Mouse (Mus musculus) kidney, adult 8-10 months (tissue): ENCODE data around the gene Drosha.

Experiments
- DNase-seq, 2 experiments: peaks; one replicate each; pipeline ENCODE4 v3.0.0; 2022

The Drosha gene

DNA sequence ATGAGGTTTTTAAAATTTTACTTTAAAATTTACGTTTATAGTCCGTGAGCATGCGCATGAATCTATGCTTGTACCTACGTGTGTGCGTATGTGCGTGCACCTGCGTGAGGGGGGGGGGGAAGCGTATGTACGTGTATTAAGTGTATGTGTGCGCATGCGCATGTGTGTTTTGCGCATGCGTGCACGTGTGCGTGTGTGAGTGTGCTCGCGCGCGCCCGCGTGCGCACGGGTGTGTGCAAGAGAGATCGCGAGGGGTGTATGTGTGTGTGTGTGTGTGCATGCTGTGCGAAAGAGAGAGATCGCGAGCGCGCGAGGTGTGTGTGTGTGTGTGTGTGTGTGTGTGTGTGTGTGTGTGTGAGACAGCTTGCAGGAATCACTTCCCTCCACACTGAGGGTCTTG, 8.8 kb downstream of the Drosha start:
- no peak for DNase-seq

DNA sequence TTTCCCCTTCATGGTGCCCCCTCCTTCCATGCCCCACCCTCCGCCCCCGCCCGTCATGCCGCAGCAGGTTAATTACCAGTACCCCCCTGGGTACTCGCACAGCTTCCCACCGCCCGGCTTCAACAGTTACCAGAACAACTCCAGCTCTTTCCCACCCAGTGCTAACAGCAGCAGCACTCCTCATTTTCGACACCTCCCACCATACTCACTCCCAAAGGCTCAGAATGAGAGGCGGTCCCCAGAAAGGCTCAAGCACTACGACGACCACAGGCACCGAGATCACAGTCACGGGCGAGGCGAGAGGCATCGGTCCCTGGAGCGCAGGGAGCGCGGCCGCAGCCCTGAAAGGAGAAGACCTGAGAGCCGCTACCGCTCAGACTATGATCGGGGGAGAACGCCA, 9.6 kb downstream of the Drosha start:
- no peak for DNase-seq

DNA sequence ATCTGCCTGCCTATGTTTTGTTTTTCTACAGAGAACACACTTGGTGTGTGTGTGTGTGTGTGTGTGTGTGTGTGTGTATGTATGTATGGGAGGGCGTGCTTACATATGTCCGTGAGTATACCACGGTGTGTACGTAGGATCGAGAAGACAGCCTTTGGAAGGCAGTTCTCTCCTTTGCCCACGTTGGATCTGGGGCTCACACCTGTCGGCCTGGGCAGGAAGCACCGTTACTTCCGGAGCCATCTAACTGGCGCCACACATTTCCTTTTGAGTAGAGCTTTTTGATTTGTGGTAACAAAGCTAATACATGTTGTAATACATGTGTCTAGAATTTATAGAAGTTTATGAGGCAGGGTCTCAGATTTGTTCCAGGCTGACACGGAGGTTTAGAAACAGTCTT, 16.1 kb downstream of the Drosha start:
- no peak for DNase-seq

DNA sequence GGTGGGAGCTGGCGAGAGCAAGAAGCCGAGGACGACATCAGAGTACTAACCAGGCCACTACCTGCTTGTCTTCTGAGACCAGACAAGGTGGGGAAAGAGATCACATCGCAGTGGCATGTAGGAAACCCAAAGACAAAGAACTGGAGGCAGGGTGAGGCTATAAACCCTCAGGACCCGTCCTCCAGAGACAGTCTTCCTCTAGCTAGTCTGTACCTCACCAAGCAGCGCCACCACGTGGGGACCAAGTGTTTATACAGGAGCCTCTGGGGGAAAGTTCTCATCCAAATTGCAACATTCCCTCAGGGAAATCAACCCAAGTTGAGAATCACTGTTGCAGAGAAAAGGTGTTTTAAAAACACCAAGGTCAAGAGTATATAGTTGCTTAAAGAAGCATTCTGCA, 18.2 kb downstream of the Drosha start:
- no peak for DNase-seq

DNA sequence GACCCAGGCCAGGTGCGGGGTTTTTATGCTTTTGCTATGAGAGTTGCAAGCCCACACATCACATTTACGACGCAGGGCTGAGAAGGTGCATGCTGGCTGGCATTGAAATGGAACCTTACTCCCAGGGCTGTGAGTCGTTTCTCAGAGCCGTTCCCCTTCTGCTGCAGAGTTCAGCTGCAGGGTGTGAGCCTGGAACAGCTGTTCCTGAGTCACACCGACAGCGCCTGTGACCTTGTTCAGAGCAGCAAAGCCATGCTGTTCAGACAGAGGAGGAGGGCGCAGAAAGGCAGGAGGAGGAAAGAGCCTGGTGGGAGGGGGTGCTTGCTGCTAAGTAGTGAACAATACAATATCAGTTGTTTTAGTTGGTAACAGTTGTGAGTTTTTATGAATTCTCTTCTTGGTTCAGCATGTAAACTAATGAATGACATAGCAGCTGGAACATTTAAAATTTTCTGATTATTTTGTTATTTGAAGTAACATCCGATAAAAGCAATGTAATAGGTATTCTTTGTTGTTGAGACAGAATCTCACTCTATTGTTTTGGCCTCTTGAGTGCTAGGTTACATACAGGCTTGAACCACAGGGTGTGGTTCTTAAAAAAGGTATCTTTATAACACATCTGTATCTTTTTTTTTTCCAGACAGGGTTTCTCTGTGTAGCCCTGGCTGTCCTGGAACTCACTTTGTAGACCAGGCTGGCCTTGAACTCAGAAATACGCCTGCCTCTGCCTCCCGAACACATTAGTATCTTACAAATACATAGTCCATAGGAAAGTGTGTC, 23.8 kb downstream of the Drosha start:
- DNase-seq: no peak

DNA sequence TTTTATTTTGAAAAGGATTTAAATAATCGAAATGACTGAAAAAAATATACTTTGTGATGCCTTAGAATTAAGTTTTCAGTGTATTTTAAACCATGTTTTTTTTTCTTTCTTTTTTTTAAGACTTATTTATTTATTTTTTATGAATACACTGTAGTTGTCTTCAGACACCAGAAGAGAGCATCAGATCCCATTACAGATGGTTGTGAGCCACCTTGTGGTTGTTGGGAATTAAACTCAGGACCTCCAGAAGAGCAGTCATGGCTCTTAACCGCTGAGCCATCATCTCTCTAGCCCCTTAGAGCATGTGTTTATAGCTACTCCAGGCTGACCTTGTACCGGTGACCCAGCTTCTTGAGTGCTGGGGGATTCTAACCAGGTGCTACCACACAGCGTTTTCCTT, 24.8 kb downstream of the Drosha start:
- DNase-seq: no peak

DNA sequence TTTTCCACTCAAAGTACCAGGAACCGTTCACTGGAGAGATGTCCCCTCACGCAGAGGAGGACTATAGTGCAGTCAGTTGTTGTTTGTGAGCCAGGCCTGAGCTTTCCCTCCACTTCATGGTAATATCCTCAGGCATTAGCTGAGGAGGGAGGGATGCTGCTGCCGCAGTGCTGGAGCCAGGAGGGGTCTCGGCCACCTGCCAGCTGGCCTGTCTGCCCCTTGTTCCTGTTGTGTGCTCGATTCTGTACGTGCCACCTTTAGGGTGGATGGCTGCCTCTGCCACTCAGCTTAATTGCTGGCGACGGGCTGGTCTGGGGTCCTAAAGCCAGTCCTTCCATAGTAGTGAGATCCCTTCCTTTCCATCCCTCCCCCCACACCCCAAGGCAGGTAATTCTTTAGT, 28.9 kb downstream of the Drosha start:
- DNase-seq: no peak

DNA sequence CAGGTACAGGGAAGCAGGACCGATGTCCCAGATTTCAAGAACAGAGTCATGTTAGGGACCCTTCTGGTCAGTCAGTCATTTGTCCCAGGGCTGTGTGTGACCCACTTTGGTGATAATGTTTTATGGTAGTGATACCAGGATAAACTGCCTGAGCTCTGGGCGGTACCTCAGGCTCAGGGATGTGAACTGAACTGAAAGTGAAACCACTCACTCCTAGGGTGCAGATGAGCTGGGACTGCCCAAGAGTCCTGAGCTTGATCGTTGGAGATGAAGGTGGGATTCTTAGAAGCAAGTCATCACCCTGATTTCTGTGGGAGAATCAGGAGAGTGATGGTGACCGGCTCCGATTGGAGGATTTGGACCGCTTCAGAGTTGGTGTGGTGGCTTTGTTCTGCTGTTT, 32.2 kb downstream of the Drosha start:
- no peak for DNase-seq

DNA sequence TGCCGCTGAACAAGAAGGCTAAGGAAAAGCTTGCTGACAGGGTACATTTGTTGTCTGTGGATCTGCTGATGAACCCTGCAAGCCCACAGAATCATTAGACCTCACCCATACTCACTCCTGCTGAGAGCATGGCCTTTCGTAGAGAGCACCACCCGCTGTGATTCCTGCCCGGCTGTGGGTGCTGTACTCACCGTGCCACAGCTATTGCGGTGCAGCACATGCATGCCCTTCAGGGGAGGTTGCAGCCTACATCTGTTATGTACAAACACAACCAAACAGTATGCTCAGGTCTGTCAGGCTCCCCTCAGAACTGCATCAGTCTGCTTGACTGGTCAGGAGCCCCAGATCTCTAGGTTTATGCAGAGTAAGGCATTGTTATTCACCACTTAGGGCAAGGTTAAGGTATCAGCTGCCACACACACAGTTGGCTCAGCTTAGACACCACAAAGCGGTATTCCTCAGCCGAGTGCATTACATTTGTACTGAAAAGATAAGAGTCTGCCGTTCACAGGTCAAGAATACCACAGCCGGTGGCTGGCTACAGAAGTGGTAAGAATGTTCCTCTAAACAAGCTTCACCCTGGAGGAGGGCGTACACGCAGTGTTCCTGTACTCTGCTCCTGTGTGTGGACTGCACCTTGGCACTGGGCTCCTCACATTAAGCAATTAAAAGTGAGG, 33.4 kb downstream of the Drosha start:
- DNase-seq: no peak

DNA sequence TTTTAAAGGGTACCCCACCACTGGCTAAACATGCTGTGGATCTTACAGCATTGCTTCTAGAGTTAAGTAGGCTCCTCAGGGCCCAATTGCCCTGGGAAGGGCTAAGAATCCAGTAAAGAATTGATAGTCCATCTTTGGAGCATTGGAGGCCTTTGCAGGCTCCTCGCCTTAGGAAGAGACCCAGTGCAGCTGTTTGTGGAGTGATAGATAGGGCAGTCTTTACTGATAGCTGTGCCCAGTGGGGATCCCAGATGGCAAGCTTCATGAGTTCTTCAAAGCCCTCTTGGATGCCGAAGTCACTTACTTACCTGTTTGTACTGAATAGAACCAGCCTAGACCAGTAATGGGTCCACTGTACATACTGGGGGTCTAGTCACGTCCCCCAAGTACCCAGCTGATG, 34.0 kb downstream of the Drosha start:
- DNase-seq: no peak

DNA sequence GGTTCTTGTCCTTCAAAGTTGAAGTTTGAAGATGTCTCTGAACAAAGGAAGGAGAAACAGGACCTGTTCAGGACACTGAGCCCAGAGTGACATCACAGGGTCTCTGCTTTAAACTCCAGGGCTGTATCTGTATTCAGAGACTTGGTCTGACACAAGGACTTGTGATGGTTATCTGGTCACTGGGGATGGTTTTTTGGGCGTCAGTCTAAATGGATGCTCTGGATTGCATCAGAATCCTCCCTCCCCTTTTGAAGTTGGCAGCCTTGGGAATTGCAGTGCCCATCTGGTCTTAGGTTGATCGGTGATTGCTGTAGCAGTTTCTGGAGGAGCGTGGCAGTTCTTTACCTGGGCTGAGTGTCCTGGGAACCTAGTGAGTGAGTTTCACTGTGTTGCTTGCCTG, 37.4 kb downstream of the Drosha start:
- DNase-seq: no peak

DNA sequence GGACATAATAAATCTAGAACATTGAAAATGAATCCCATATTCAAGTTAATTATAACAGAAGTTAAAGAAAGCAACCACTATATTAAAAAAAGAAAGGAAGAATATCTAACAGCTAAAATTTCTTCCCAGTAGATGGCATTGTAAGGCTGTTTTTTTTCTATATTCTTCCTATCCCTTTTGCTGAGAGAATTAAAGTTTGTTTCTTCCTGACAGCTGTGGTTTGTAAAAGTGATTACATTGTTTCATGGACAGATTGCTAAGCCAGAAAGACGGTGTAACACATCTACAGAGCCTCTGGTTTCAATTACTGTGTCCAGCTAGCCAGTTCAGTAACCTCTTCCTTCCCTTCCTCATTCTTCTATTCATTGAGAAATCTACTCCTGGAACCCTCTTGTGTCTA, 39.1 kb downstream of the Drosha start:
- no peak for DNase-seq

DNA sequence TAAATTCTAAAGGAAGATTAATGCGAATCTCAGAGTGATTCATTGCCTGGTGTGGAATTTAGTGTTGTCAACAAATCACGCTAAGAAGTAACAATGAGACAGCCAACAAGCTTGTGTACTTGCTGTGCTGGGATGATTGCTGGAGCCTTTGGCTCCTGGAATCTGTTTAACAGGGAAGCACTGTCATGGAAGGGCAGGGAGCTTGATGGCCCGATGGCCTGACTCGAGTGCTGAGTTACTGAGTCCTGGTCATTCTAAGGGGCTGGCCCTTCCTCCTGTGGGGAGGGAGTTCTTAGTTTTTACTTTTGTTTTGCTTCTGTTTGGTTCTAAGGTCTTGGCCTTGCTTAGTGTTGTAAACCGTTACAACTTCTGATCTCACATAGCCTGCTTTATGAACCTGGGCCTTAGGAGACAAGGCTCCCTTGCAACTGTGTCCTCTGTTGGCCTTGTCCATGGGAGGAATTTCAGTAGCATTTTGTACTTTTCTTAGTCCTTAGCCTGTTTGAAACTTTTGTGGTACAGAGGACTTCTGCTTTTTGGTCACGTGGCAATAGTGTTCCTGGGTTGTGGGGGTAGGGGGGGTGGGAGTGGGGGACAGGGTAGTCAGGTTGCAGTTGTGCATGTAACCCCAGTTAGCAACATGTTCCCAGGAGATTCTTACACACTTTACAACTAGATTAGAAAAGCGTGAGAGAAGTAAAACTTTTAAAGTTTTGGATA, 41.1 kb downstream of the Drosha start:
- no peak for DNase-seq

DNA sequence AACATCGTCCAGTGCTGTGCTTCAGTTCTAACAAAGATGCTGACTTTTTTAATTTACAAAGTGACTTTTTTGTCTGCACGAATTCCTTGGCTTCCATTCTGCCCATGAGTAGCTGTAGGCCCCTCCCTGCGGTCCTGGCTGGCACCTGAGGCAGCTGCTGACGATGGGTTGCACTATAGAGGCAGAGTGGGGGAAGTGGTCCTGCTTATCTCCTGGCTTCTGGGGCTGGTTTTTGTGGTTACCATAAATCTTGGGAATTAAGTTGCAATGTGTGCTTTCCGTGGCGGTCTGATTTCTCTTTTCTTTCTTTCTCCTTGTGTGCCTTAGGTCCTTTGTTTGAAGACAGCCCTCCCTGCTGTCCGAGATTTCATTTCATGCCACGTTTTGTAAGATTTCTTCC, 42.7 kb downstream of the Drosha start:
- DNase-seq: no peak

DNA sequence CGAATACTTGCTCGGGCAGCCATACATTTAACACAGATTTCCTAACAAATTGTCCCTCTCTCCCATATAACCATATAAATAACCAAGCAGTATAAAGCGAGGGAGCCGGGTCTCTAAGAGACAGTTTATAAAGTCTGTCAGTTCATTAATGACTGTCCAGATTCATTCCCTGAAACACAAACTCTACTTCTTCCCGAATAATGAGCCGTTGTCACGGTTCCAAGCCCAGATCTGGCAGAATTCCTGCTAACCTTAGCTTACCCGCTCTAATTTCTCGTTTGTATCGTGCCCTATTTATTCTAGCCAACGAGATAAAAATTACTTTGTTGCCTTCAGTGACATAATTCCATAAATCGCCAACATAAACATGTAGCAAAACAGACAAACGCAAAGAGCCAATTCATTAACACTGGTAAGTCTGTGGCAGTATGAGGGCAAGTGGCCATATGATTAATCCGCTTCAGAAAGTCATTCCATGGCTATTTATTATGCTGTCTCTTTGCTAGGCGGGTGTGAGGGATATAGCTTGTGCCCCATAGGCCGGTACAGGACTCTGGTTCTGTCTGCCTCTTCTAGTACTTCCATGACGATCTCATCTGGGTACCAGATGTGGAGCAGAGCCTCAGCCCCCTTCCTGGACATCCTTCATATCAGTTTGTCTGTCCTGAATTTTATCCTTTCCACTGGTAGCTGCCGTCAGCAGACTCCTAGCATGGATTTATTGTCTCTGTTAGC, 51.0 kb downstream of the Drosha start:
- DNase-seq: no peak

DNA sequence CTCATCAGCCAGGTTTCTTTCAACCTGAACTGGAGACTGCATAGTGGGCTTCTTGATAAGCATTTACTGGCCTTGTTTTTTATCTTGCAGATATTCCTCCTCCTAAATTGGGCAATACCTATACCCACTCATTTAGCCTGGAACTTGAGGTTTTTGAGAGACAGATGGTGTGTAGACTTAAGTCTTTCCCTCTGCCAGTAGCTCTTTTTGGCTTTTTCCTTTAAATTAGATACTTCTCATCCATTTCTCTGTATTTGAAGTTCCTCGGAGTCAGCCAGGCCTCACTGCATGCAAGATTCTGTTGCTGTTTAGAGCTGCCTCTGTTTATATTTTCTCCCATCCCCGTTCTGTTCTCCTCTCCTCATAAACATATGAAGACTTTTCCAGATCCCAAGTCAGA, 51.7 kb downstream of the Drosha start:
- no peak for DNase-seq

DNA sequence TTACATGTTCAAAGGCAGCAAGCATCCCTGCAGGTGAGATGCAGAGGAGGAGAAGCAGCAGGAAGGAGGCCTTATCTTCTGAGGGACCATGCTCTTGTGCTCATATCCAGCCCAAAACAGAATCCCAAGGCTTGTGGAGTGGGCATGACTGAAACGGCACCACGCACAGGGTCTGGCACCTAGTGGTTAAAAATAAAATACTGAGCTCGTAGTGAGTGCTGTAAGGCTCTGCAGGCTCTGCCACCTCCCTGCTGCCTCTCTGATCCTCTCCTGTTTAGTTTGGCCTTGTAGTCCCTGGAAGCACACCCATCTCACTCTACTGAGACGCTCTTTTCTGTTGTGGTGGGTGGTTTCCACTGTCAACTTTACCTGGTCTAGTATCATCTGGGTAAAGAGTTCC, 52.3 kb downstream of the Drosha start:
- DNase-seq: no peak

DNA sequence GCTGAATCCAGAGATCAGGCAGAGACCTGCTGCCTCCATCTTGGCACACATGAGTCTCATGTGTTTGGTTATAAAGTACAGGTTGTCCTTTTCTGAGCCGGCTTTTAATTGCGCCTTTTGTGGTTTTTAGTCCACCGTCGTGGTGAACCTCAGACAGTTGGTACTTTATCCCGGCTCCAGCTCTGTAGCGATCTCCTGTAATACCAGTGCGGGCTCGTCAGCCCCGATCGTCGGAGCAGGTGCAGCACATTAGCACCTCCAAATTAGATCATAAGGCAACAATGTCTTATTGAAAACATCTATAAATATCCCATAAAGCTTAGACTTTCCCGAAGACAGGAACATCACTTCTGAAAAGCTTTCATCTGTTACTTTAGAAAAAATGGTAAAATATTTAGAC, 53.3 kb downstream of the Drosha start:
- DNase-seq: no peak

DNA sequence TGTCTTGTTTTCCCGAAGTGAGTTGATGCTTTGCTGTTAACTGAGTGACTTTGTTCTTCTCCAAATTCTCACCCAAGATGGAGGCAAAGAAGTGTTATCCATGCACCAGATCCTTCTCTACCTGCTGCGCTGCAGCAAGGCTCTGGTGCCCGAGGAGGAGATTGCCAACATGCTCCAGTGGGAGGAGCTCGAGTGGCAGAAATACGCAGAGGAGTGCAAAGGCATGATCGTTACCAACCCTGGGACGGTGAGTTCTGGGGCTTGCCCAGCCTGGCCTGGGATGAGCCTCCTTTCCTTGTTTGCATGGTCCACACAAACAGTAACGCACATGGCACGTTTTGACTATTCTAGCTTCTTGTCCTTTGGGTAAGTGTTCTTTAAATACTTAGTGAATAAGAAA, 54.0 kb downstream of the Drosha start:
- no peak for DNase-seq

DNA sequence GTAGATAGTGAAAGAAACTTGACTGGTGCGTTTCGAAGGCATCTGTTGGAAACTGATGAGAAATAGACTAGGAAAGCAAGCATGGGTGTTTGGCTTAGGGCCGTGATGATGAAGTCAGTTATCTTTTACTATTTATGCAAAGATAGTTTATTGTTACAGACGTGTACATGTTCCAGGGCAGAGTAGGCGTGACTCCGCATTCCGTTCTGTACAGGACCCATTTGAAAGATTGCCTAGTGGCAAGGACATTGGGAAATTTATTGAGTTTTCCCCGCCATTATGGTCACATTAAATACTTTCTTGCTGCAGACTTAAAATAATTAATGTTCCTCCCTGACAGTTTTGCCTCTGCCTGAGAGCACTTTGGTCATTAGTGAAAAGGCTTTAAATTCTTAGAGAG, 55.3 kb downstream of the Drosha start:
- DNase-seq: no peak

DNA sequence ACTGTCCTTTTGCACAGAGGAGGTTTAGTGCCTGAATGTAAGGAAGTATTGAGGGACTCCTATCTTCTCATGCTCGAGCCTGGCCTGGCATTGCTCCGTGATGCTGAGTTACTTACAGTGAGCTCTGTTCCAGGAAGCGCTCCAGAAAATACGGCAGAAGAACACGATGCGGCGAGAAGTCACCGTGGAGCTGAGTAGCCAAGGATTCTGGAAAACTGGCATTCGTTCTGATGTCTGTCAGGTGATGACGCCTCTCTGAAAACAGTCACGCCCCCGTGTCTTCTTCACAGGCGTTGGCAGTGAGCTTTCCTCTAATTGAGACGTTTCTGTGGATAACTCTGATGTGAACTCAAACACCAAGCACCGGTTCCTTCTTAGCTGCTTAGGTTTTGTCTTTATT, 60.2 kb downstream of the Drosha start:
- DNase-seq: no peak

DNA sequence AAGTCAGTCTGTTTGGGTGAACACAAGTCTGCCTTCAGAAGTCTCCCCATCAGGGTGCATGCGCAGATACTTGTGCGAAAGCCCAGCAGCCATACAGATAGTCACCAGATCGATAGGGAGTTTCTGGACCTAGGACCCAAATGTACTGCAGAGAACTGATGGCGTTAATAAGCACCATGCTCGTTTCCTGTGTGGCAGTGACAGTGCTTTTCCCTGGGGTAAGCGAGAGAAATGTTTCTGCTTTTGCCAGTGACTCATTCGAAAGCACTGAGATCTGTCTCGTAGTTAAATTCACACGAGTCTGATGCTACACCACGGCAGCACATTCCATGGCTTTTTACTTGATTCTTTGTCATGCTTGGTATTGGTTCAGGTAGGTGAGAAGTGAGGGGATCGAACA, 60.7 kb downstream of the Drosha start:
- DNase-seq: no peak

DNA sequence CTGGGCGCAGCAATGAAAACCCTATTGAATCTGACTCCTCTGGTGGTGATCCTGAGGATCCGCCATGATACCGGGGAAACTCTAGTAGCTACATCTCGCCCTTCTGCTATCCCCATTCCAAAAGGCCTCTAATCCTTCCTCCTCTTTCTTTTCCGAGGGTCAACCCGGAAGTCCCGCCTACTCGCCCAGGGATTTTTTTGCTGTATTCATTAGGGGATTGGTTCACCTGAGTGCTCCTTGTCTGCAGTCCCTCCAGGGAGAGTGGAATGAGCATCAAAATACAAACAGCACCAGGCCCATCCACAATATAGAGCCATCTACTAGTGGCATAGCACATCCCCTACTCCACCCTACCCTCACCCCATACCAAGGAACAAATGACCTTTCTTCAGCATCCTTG, 62.6 kb downstream of the Drosha start:
- DNase-seq: no peak

DNA sequence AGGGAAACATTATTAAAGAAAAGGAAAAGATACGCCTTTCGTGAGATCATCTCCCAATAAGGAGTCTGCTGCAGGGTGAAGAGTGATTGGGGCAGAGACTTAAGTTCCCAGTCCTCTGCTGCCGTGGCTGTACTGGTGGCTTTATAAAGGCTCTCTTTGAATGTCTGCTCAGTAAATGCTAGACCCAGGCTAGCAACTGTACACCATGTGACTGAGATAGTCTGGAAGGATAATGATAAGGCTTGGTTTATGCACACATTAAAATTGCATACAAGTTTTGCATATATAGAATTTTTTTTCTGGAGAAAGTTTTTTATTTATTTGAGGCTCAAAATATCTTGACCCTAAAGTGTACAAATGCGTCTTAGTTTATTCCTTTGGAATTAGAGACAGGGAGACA, 63.7 kb downstream of the Drosha start:
- no peak for DNase-seq
